Mouse (Mus musculus) neural tube, embryonic 14.5 days (tissue): ENCODE measurements at regions not wholly inside any gene's neighbourhood (a gene's known extent, or its start where the extent isn't known, plus 50 kb on each side); places are given as distances from the start of the nearest gene placed in this dataset.
"Not testable (repeated sequence)": the region's sequence is repeated elsewhere in the genome, so short reads cannot be mapped to it uniquely, and the experiment has no call there.

Source experiments
- ATAC-seq: fragments of 200-750 bp; cut with Nextera tagmentation; 2 replicates; pipeline ENCODE4 v1.8.0; 2017; ENCODE audit warnings: low read depth, mild to moderate bottlenecking, moderate TSS enrichment, moderate library complexity
- H3K27ac ChIP-seq: fragments of 300-500 bp; sonication (generic); 2 replicates; pipeline ENCODE4 v1.5.1; 2014; ENCODE audit warnings: low read depth, mild to moderate bottlenecking, control low read depth, low read length, moderate library complexity, mixed read lengths
- H3K27me3 ChIP-seq: fragments of 300-500 bp; sonication (generic); 2 replicates; pipeline ENCODE4 v1.6.1; 2014; ENCODE audit warnings: low read length; ENCODE audit not compliant: control insufficient read depth, insufficient read depth
- H3K36me3 ChIP-seq: fragments of 300-500 bp; sonication (generic); 2 replicates; pipeline ENCODE4 v1.6.1; 2014; ENCODE audit warnings: low read length, mixed read lengths; ENCODE audit not compliant: control insufficient read depth, insufficient read depth
- H3K4me1 ChIP-seq: fragments of 300-500 bp; sonication (generic); 2 replicates; pipeline ENCODE4 v1.6.1; 2014; ENCODE audit warnings: low read length; ENCODE audit not compliant: control insufficient read depth, insufficient read depth
- H3K4me2 ChIP-seq: fragments of 300-500 bp; sonication (generic); 2 replicates; pipeline ENCODE4 v1.6.1; 2014; ENCODE audit warnings: mild to moderate bottlenecking, low read depth, low read length, control low read depth
- H3K4me3 ChIP-seq: fragments of 300-500 bp; sonication (generic); 2 replicates; pipeline ENCODE4 v1.5.1; 2014; ENCODE audit warnings: low read depth, low read length, control low read depth, mixed read lengths
- H3K9ac ChIP-seq: fragments of 300-500 bp; sonication (generic); replicated peaks from 2 replicates; pipeline ENCODE4 v1.6.1; 2014; ENCODE audit warnings: low read depth, mild to moderate bottlenecking, control low read depth, low read length, mixed read lengths
- H3K9me3 ChIP-seq: fragments of 300-500 bp; sonication (generic); 2 replicates; pipeline ENCODE4 v1.6.1; 2016; ENCODE audit warnings: low read length; ENCODE audit not compliant: control insufficient read depth
- WGBS: fragments of 180-500 bp; shearing (Covaris S2); extraction: QIAGEN DNeasy Blood & Tissue Kit; methylation state at CpG from one replicate; pipeline ENCODE4 v1.1.7; 2014; 5-methylcytosine and 5-hydroxymethylcytosine counted together

DNA sequence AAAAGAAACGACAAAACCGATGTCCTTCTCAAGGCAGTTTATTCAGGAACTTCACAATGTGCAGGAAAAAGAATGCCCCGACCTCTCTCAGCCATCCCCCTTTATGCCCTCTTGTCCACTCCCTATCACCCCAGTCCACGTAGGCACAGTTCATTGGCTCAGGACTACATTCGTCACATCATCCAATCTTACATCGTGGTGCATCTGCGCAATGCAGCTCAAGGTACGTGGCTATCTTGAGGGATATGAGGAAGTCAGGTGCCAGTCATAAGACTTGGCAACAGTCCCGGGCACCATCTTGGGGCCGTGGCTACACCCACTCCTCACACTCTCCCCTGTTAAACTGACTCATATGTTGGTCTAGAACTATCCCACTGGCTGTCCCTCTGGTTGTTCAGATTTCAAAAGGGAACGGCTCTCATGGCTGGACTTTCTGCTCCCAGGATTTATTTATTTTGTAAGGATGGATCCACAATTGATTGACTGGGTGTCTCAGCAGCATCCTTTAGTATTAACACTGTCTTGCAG lies 87.4 kb upstream of the Olfr1402 start:
- not testable (repeated sequence) for H3K4me3 ChIP-seq, H3K27ac ChIP-seq, H3K36me3 ChIP-seq, H3K27me3 ChIP-seq, ATAC-seq, H3K4me1 ChIP-seq, H3K9me3 ChIP-seq, H3K9ac ChIP-seq, H3K4me2 ChIP-seq
- 92% methylated on average over 11 of the region's 11 CpGs for WGBS

DNA sequence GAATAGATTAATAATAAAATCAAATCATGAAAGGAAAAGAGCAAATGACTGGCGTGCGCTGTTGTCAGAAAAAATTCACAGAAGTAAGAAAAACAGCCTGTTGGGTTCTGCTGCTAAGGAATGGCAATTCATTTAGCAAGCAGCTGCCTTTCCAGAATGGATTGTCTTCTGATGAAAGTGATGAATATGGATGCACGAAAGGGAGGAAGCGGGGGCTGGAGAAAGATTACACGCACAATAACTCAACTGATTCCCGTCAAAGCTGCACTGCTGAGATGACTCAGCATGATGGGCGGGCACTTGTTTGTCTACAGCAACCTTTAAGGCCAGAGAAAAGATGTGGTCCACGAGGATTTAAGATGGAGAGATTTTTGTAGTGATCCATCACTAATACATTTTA lies 85.4 kb upstream of the Olfr1402 start:
- Histone ChIP-seq H3K4me3 (no peak overlapping the region), H3K9ac (no peak overlapping the region), H3K4me1 (0 out of 2 replicates have a peak, but pooled peaks cover 4% of the 10 kb centered on the region), H3K36me3 (no peaks in the 10 kb centered on the region), H3K27me3 (no peaks in the 10 kb centered on the region), H3K4me2 (no peak overlapping the region), H3K27ac (no peak overlapping the region), H3K9me3 (no peaks in the 10 kb centered on the region)
- ATAC-seq = peak; percentile 61; the same call in 1 of the 2 replicates
- 26% methylated on average over 8 of the region's 8 CpGs for WGBS

DNA sequence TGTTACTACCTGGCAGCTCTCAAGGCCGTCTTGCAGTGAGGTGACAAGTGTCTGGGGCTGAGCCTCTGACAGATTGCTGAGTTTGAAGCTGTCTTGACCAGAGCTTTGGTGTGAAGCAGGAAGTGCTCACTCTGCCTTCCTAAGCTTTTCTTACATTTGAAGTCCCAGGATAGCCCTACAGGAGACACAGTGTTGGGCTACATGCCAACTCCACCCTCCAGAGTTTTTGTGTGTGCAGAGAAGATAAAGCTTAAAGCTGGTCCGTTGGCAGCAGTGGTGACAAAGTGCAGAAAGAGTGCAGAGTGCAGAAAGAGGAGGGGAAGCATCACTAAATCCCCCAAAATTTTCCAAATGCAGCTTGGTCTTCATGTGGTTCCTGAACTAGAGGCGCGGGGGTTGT lies 70.1 kb upstream of the Olfr1402 start:
- H3K27me3 ChIP-seq = no peaks in the 10 kb centered on the region
- no peak overlapping the region for H3K4me3 ChIP-seq
- H3K9ac ChIP-seq = no peak overlapping the region
- no peaks in the 10 kb centered on the region for H3K9me3 ChIP-seq
- ATAC-seq = no peak
- H3K4me2 ChIP-seq = no peak overlapping the region
- H3K36me3 ChIP-seq = no peaks in the 10 kb centered on the region
- WGBS = 67% methylated on average over 4 of the region's 4 CpGs
- H3K4me1 ChIP-seq = no peaks in the 10 kb centered on the region
- no peak overlapping the region for H3K27ac ChIP-seq

DNA sequence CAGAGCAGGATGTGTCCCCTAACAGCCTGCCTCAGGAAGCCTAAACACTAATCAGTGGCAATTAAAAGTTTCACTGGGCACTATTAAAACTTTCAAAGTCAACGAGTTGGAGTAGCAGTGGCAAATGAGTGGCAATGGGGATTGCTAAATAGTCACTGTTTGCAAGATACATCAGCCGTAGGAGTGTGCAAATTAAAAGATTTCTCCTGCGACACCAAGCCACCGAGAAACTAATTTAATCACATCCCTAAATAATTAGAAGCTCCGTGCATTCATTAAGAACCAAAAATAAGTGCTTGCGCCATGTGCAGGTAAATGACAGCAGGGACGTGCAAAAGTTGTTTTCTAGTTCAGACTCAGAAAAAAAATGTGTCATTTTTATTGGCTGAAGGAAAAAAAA lies 69.4 kb upstream of the Olfr1402 start:
- no peak overlapping the region for H3K27ac ChIP-seq
- no peaks in the 10 kb centered on the region for H3K4me1 ChIP-seq
- no peaks in the 10 kb centered on the region for H3K27me3 ChIP-seq
- H3K4me2 ChIP-seq = no peak overlapping the region
- 56% methylated on average over 7 of the region's 7 CpGs for WGBS
- no peak overlapping the region for H3K9ac ChIP-seq
- no peaks in the 10 kb centered on the region for H3K9me3 ChIP-seq
- ATAC-seq = peak; percentile 28; the same call in 1 of the 2 replicates
- H3K4me3 ChIP-seq = no peak overlapping the region
- H3K36me3 ChIP-seq = no peaks in the 10 kb centered on the region

DNA sequence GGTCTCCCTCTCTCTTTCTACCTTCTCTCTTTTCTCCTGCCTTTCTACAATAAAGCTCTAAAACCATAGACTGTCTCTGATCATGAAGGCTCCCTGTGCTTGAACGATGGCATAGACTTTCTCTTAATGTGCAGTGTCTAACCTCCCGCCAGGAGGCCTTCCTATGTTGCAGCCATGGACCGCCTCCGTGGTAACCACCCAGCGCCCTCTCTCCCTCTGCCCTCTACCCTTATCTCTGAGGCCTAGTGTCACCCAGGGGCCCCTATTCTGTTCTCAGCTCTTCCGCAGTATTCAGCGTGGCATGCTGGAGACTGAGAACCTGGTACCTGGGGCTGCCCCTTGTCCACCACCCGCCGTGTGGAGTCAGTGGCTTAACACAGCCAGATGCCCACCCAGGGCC lies 67.5 kb upstream of the Olfr1402 start:
- 90% methylated on average over 9 of the region's 9 CpGs for WGBS
- Histone ChIP-seq H3K36me3 (no peaks in the 10 kb centered on the region), H3K4me2 (no peak overlapping the region), H3K27ac (no peak overlapping the region), H3K9me3 (no peaks in the 10 kb centered on the region), H3K4me3 (no peak overlapping the region), H3K9ac (no peak overlapping the region), H3K4me1 (no peaks in the 10 kb centered on the region), H3K27me3 (no peaks in the 10 kb centered on the region)
- ATAC-seq = no peak
